Mouse (Mus musculus) heart, postnatal 25 days (tissue): ENCODE data around the gene Hivep3. TPM values are rescaled to one million over a fixed set of nuclear protein-coding genes. Genes with fewer than 3 reads are reported as not detected.

Experiments
- total RNA-seq, 2 experiments: library from RNA; stranded (reverse); gene quantifications; 2 replicates each; pipeline ENCODE4 v1.2.3; 2021

Gene Hivep3
- total RNA-seq, 2 experiments from 2014 or later: 5.1 to 5.2 TPM

Other genes with a start within 250 kb of the Hivep3 start
- gene Rimkla, start 241.2 kb upstream of the Hivep3 start, total RNA-seq: under 1 TPM; 0.31 to 0.67 TPM
- 10 to 100 TPM; 30.6 to 34.9 TPM for gene Foxj3, start 196.8 kb upstream of the Hivep3 start, total RNA-seq
- gene Frg2f1, start 194.3 kb upstream of the Hivep3 start, total RNA-seq: 1 to 10 TPM; 5.4 to 5.5 TPM
- not detected for gene Guca2a, start 96.1 kb upstream of the Hivep3 start, total RNA-seq
- not detected for gene Guca2b, start 74.8 kb upstream of the Hivep3 start, total RNA-seq